Mouse (Mus musculus): Measurements from ENCODE around the gene Mnt. TPM values are rescaled to one million over a fixed set of nuclear protein-coding genes. Genes with fewer than 3 reads are reported as not detected.
A peak's percentile ranks its signal among the peaks of the same experiment; 100 is the strongest.

Gene Mnt
- polyA plus RNA-seq, 1 experiment: 22.1 TPM

- TF ChIP-seq POLR2A (IDR thresholded peaks at IDR 0.05; ENCODE audit: extremely low read depth, insufficient read depth, low read length) (no peak), CTCF (IDR thresholded peaks at IDR 0.05; ENCODE audit: extremely low read depth, insufficient read depth, low read length) (no peak)
- H3K4me3 ChIP-seq (ENCODE audit: insufficient read depth, low read length): no peak overlapping the region
These were observed 33.7 kb downstream of the Mnt start for GRCm38 (mm10) chr11:74864421-74864820.

GRCm38 (mm10) chr11:74865252-74865651, 34.5 kb downstream of the Mnt start:
- Histone ChIP-seq H3K4me1 (ENCODE audit: control insufficient read depth, insufficient read depth, low read length) (peaks cover 2% of the 10 kb centered on the region), H3K4me3 (ENCODE audit: insufficient read depth, low read length) (no peak overlapping the region), H3K27ac (ENCODE audit: insufficient read depth, low read length) (no peak overlapping the region)
- TF ChIP-seq CTCF (IDR thresholded peaks at IDR 0.05; ENCODE audit: extremely low read depth, insufficient read depth, low read length) (no peak), POLR2A (IDR thresholded peaks at IDR 0.05; ENCODE audit: extremely low read depth, insufficient read depth, low read length) (no peak)

More at GRCm38 (mm10) chr11:74864421-74864820, 33.7 kb downstream of the Mnt start:
- Histone ChIP-seq H3K27ac (ENCODE audit: insufficient read depth, low read length) (no peak overlapping the region), H3K4me1 (ENCODE audit: control insufficient read depth, insufficient read depth, low read length) (peaks cover 2% of the 10 kb centered on the region)

- Histone ChIP-seq H3K4me3 (ENCODE audit: insufficient read depth, low read length) (no peak overlapping the region), H3K4me1 (ENCODE audit: control insufficient read depth, insufficient read depth, low read length) (peaks cover 5% of the 10 kb centered on the region), H3K27ac (ENCODE audit: insufficient read depth, low read length) (no peak overlapping the region)
- TF ChIP-seq CTCF (IDR thresholded peaks at IDR 0.05; ENCODE audit: extremely low read depth, insufficient read depth, low read length): no peak
- no peak for TF ChIP-seq POLR2A (IDR thresholded peaks at IDR 0.05; ENCODE audit: extremely low read depth, insufficient read depth, low read length)
These were observed 35.9 kb downstream of the Mnt start for GRCm38 (mm10) chr11:74866640-74867039.

GRCm38 (mm10) chr11:74867181-74867580, 36.5 kb downstream of the Mnt start:
- TF ChIP-seq POLR2A (IDR thresholded peaks at IDR 0.05; ENCODE audit: extremely low read depth, insufficient read depth, low read length) (no peak), CTCF (IDR thresholded peaks at IDR 0.05; ENCODE audit: extremely low read depth, insufficient read depth, low read length) (no peak)
- Histone ChIP-seq H3K4me3 (ENCODE audit: insufficient read depth, low read length) (no peak overlapping the region), H3K27ac (ENCODE audit: insufficient read depth, low read length) (no peak overlapping the region), H3K4me1 (ENCODE audit: control insufficient read depth, insufficient read depth, low read length) (peaks cover 5% of the 10 kb centered on the region)

GRCm38 (mm10) chr11:74868046-74868760, 37.5 kb downstream of the Mnt start:
- H3K4me1 ChIP-seq (ENCODE audit: control insufficient read depth, insufficient read depth, low read length): peaks cover 5% of the 10 kb centered on the region
- TF ChIP-seq POLR2A (IDR thresholded peaks at IDR 0.05; ENCODE audit: extremely low read depth, insufficient read depth, low read length): no peak
- TF ChIP-seq CTCF (IDR thresholded peaks at IDR 0.05; ENCODE audit: extremely low read depth, insufficient read depth, low read length): no peak
- H3K27ac ChIP-seq (ENCODE audit: insufficient read depth, low read length): no peak overlapping the region
- H3K4me3 ChIP-seq (ENCODE audit: insufficient read depth, low read length): no peak overlapping the region

GRCm38 (mm10) chr11:74869603-74870002, 38.9 kb downstream of the Mnt start:
- no peak for TF ChIP-seq POLR2A (IDR thresholded peaks at IDR 0.05; ENCODE audit: extremely low read depth, insufficient read depth, low read length)
- no peak for TF ChIP-seq CTCF (IDR thresholded peaks at IDR 0.05; ENCODE audit: extremely low read depth, insufficient read depth, low read length)
- Histone ChIP-seq H3K4me3 (ENCODE audit: insufficient read depth, low read length) (no peak overlapping the region), H3K4me1 (ENCODE audit: control insufficient read depth, insufficient read depth, low read length) (peaks cover 11% of the 10 kb centered on the region), H3K27ac (ENCODE audit: insufficient read depth, low read length) (no peak overlapping the region)

GRCm38 (mm10) chr11:74870544-74870943, 39.8 kb downstream of the Mnt start:
- no peak overlapping the region for H3K4me3 ChIP-seq (ENCODE audit: insufficient read depth, low read length)
- TF ChIP-seq POLR2A (IDR thresholded peaks at IDR 0.05; ENCODE audit: extremely low read depth, insufficient read depth, low read length) (no peak), CTCF (IDR thresholded peaks at IDR 0.05; ENCODE audit: extremely low read depth, insufficient read depth, low read length) (no peak)
- H3K4me1 ChIP-seq (ENCODE audit: control insufficient read depth, insufficient read depth, low read length): peaks cover 15% of the 10 kb centered on the region
- H3K27ac ChIP-seq (ENCODE audit: insufficient read depth, low read length): no peak overlapping the region

- Histone ChIP-seq H3K4me1 (ENCODE audit: control insufficient read depth, insufficient read depth, low read length) (peaks cover 15% of the 10 kb centered on the region), H3K27ac (ENCODE audit: insufficient read depth, low read length) (no peak overlapping the region), H3K4me3 (ENCODE audit: insufficient read depth, low read length) (no peak overlapping the region)
- peak; percentile 40 for TF ChIP-seq CTCF (IDR thresholded peaks at IDR 0.05; ENCODE audit: extremely low read depth, insufficient read depth, low read length)
- TF ChIP-seq POLR2A (IDR thresholded peaks at IDR 0.05; ENCODE audit: extremely low read depth, insufficient read depth, low read length): no peak
These were observed 40.4 kb downstream of the Mnt start for GRCm38 (mm10) chr11:74870991-74871622.

- H3K4me1 ChIP-seq (ENCODE audit: control insufficient read depth, insufficient read depth, low read length): peaks cover 14% of the 10 kb centered on the region
- peak overlapping the region; percentile 27; the same call in 1 of the 2 replicates for H3K27ac ChIP-seq (ENCODE audit: insufficient read depth, low read length)
- TF ChIP-seq CTCF (IDR thresholded peaks at IDR 0.05; ENCODE audit: extremely low read depth, insufficient read depth, low read length): no peak
- no peak for TF ChIP-seq POLR2A (IDR thresholded peaks at IDR 0.05; ENCODE audit: extremely low read depth, insufficient read depth, low read length)
- H3K4me3 ChIP-seq (ENCODE audit: insufficient read depth, low read length): no peak overlapping the region
These were observed 43.9 kb downstream of the Mnt start for GRCm38 (mm10) chr11:74874630-74875029.

- H3K4me3 ChIP-seq (ENCODE audit: insufficient read depth, low read length): no peak overlapping the region
- H3K4me1 ChIP-seq (ENCODE audit: control insufficient read depth, insufficient read depth, low read length): peaks cover 12% of the 10 kb centered on the region
- TF ChIP-seq POLR2A (IDR thresholded peaks at IDR 0.05; ENCODE audit: extremely low read depth, insufficient read depth, low read length) (peak; percentile 35; the same call in 1 of the 2 replicates), CTCF (IDR thresholded peaks at IDR 0.05; ENCODE audit: extremely low read depth, insufficient read depth, low read length) (no peak)
- H3K27ac ChIP-seq (ENCODE audit: insufficient read depth, low read length): peak overlapping the region; percentile 7; the same call in 1 of the 2 replicates
These were observed 46.1 kb downstream of the Mnt start for GRCm38 (mm10) chr11:74876801-74877200.

All from cortical plate, adult 2 months (tissue).